Mouse (Mus musculus) liver, embryonic 16.5 days (tissue): ENCODE results near the gene Hsf2bp. TPM values are rescaled to one million over a fixed set of nuclear protein-coding genes. Genes with fewer than 3 reads are reported as not detected.

Source experiments
- polyA plus RNA-seq: library from polyadenylated mRNA; unstranded; fragments of >200 nt; fragmentation: Nextera tagmentation; extraction: Ambion mirVana; gene quantifications from 2 replicates; pipeline ENCODE4 v1.2.1, GENCODE M21; 2015

Hsf2bp gene
- polyA plus RNA-seq, 1 experiment from 2014 or later, result 0.14 TPM

Other genes with a start within 250 kb of the Hsf2bp start
- 5.4 and 5.9 TPM in 2 replicates for gene Sik1, start 180.5 kb downstream of the Hsf2bp start, polyA plus RNA-seq
- 12.3 and 13.3 TPM in 2 replicates for gene Rrp1b, start 249 bp downstream of the Hsf2bp start, polyA plus RNA-seq
- 0.42 and 0.73 TPM in 2 replicates for gene Notch3, start 130.5 kb upstream of the Hsf2bp start, polyA plus RNA-seq
- gene Ephx3, start 153.2 kb upstream of the Hsf2bp start, polyA plus RNA-seq, result not detected in 2 replicates
- gene Brd4, start 248.4 kb upstream of the Hsf2bp start, polyA plus RNA-seq, result 28.3 and 36.0 TPM in 2 replicates